Mouse (Mus musculus): ENCODE measurements around the gene Prrt3.

Prrt3 gene

GRCm38 (mm10) chr6:113444207-113444965 is 57.3 kb downstream of the Prrt3 start:
- DNase-seq (ENCODE audit: low spot score in 2 of 2) = no peak

Data from urinary bladder, postnatal 36 days (tissue).